Mouse (Mus musculus): ENCODE measurements around the gene Cspg4.
"Not testable (repeated sequence)": the region's sequence is repeated elsewhere in the genome, so short reads cannot be mapped to it uniquely, and the experiment has no call there.

Gene Cspg4

DNA sequence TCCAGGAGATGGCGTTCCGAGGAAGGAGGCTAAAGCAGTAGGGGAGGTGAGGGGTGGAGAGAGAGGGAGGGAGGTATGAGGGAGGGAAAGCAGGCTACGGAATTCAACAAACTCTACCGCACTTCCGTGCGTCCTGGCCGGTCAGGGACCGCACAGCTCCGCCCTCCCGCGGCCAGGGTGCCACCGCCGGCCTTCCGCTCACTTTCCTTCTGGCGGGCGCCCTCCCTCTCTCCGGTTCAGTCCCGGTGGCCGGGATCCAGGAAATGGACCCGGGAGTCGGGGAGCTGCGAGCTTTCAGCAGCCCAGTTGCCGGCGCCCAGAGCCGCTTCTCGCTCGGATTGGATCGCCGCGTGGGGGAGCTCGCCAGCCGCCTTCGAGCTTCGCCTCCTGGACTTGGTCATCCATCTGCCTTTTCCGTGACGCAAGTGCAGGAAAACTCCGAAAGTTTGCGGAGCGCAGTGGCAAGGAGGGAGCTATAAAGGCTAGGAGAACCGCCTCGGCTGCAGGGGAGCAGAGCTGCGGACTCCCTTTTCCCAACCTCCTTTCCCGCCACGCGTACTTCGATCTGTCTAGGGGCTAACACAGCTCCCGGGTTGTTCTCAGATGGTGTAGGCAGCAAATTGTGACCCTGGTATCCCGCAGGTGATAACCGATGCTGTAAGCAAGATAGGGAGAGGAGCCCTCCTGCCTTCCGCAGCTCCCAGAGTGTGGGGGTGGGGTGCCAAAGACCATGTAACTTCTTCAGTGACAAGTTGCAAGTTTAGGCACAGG is 63.4 kb downstream of the Cspg4 start, which contains the start of gene Snx33:
TSS of gene Snx33 (minus strand) at position 331 of the 771 bp plus-strand sequence.
- peak; percentile 96 for DNase-seq

DNA sequence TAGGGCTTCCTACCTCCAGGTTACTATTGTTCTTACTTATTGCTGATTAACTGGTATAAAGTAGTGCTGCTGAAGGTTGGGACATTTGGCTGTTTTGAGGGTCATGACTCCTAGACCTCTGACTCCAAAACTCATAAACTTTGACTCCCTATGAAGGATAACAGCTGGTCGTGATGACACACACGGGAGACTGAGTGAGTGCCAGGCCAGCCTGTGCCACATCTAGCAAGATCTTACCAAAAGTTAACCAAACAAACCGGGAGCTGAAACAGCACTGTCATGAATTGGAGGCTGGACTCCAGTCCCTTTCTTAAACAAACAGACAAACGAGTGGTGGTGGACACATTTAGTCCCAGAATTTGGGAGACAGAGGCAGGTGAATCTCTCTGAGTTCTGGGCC is 64.7 kb downstream of the Cspg4 start:
- DNase-seq, result no peak

DNA sequence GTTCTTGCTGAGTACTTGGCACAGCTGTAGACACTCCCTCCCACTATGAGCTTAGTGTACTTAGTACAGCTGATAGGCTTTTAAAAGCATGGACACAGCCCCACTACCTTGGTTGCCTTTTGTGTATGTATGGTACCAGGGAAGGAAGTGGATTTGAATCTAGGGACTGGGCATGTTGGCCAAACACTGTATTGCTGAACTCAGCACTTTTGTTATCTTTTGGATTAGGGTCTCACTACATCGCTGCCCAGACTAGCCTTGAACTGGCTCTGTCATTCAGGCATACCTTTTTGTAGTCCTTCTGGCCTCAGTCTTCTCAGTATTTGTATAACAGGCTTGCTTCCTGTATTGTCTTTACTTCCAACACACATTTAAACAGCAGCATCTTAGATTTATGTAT is 65.7 kb downstream of the Cspg4 start:
- no peak for DNase-seq

DNA sequence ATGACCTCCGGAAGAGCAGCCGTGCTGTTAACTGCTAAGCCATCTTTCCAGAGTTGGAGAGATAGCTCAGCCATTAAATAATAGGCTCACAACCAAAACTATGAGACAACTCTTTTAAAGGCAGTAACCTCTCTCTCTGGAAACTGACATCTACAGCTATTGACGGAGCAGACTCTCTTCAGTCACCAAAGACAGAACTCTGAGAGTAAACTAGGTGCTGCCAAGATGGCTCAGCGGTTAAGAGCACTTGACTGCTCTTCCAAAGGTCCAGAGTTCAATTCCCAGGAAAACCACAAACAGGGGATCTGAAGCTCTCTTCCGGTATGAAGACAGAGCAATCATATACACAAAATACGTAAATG is 72.0 kb downstream of the Cspg4 start:
- no peak for DNase-seq

DNA sequence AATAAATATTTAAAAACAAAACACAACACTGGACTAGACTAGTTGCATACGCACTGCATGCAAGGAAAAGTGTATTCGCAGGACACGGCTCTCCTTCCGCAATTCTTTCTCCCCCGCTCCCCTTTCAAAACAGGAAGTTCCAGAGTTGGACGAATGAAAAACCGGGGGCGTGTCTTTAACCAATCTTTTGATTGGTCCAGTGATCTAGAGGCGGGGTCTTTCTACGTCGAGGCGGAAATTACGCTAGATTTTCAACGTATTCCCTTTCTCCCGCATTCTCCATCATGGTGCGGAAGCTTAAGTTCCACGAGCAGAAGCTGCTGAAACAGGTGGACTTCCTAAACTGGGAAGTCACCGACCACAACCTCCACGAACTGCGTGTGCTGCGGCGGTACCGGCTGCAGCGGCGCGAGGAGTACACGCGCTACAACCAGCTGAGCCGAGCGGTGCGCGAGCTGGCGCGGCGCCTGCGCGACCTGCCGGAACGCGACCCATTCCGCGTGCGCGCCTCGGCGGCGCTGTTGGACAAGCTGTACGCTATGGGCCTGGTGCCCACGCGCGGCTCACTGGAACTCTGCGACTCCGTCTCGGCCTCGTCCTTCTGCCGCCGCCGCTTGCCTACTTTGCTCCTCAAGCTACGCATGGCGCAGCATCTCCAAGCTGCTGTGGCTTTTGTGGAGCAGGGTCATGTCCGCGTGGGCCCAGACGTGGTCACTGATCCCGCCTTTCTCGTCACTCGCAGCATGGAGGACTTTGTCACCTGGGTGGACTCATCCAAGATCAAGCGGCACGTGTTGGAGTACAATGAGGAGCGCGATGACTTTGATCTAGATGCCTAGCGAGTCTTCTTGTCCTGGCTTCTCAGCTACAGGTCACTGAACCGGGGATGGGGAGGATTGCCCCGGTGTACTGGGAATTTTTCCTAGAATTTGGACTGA is 72.7 kb downstream of the Cspg4 start, which contains the start of gene Imp3:
TSS of gene Imp3 (plus strand) at position 253 of the 938 bp plus-strand sequence.
- peak; percentile 98 for DNase-seq

DNA sequence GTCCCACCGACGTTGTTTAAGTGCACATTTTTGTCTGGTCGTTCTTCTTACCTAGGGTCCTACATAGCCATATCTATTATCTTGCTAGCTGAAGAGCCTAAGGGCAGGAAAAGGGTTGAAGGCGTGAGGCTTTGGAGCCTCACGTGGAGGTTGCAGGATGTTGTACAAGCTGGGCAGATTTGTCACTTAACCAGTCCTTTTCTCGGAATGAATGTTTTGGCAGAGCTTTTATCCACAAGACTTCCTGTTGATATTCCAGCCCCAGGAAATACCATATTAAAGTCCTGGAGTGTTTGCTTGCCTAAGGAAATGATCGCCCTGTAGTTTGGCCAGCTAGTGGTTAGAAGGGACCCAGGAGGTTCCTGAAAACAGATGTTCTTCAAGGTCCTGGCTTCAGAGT is 73.5 kb downstream of the Cspg4 start:
- peak; percentile 73 for DNase-seq

DNA sequence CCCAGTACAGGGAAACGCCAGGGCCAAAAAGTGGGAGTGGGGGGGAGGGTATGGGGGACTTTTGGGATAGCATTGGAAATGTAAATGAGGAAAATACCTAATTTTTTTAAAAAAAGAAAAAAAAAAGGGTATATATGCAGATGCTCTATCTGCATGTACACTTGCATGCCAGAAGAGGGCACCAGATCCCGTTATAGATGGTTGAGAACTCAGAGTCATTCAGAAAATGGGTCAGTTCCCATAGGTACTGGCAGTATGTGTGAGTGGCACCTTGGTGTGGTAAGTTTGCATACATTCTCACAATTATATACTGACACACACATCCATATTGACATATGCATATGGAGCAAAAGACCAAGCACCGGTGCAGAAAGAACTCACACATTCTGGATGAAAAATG is 82.6 kb downstream of the Cspg4 start:
- DNase-seq, result peak; percentile 56

DNA sequence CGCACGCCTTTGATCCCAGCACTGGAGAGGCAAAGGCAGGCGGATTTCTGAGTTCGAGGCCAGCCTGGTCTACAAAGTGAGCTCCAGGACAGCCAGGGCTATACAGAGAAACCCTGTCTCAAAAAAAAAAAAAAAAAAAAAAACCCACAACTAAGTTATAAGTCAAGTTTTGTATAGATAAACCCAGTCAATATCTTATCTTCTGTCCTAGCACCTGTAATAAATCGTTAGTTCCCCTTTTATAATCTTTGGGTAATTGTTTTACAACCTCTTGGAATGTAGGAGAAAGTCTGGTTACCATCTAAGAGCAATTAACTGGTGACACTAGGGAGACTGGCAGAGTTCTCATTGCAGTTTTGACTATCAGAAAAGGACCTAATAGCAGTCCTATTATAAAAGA is 83.9 kb downstream of the Cspg4 start:
- DNase-seq, result not testable (repeated sequence)
